Mouse (Mus musculus) lung, postnatal 0 days (tissue): ENCODE data around the gene Plxdc1. TPM values are rescaled to one million over a fixed set of nuclear protein-coding genes. Genes with fewer than 3 reads are reported as not detected.

Source experiments
- ATAC-seq: fragments of 200-750 bp; cut with Nextera tagmentation; 2 replicates; pipeline ENCODE4 v1.8.0; 2017; ENCODE audit warnings: moderate library complexity
- DNase-seq: peaks from one replicate; pipeline ENCODE4 v3.0.0-alpha.2; 2016; ENCODE audit warnings: low spot score
- H3K27ac ChIP-seq: fragments of 300-500 bp; sonication (generic); 2 replicates; pipeline ENCODE4 v1.5.1; 2014; ENCODE audit warnings: antibody characterized with exemption, mild to moderate bottlenecking, low read length, mixed read lengths
- H3K27me3 ChIP-seq: fragments of 300-500 bp; sonication (generic); replicated peaks from 2 replicates; pipeline ENCODE4 v1.6.1; 2014; ENCODE audit warnings: low read length, mixed read lengths; ENCODE audit not compliant: insufficient read depth
- H3K36me3 ChIP-seq: fragments of 300-500 bp; sonication (generic); 2 replicates; pipeline ENCODE4 v1.6.1; 2014; ENCODE audit warnings: low read length, mixed read lengths; ENCODE audit not compliant: insufficient read depth
- H3K4me1 ChIP-seq: fragments of 300-500 bp; sonication (generic); 2 replicates; pipeline ENCODE4 v1.6.1; 2014; ENCODE audit warnings: antibody characterized with exemption, low read depth, low read length, mixed read lengths; ENCODE audit not compliant: insufficient read depth
- H3K4me2 ChIP-seq: fragments of 300-500 bp; sonication (generic); replicated peaks from 2 replicates; pipeline ENCODE4 v1.6.1; 2014; ENCODE audit warnings: low read depth, mild to moderate bottlenecking, low read length, moderate library complexity, mixed read lengths
- H3K4me3 ChIP-seq: fragments of 300-500 bp; sonication (generic); 2 replicates; pipeline ENCODE4 v1.5.1; 2014; ENCODE audit warnings: low read depth, low read length
- H3K9ac ChIP-seq: fragments of 300-500 bp; sonication (generic); replicated peaks from 2 replicates; pipeline ENCODE4 v1.6.1; 2014; ENCODE audit warnings: low read depth, mild to moderate bottlenecking
- H3K9me3 ChIP-seq: fragments of 300-500 bp; sonication (generic); 2 replicates; pipeline ENCODE4 v1.6.1; 2016; ENCODE audit warnings: low read length, mixed read lengths
- CTCF ChIP-seq: IDR thresholded peaks from 2 replicates; pipeline ENCODE4 v1.5.1; 2016; ENCODE audit warnings: antibody characterized with exemption, mild to moderate bottlenecking
- EP300 ChIP-seq: IDR thresholded peaks from 2 replicates; pipeline ENCODE4 v1.6.1; 2016; ENCODE audit warnings: antibody characterized with exemption, mild to moderate bottlenecking, control low read depth
- WGBS: fragments of 180-500 bp; shearing (Covaris S2); extraction: QIAGEN DNeasy Blood & Tissue Kit; methylation state at CpG from one replicate; pipeline ENCODE4 v1.1.7; 2014; 5-methylcytosine and 5-hydroxymethylcytosine counted together
- polyA plus RNA-seq: library from polyadenylated mRNA; unstranded; fragments of >200 nt; fragmentation: Nextera tagmentation; extraction: Ambion mirVana; gene quantifications from 2 replicates; pipeline ENCODE4 v1.2.1, GENCODE M21; 2015

Gene Plxdc1
- polyA plus RNA-seq, 1 experiment from 2014 or later: 1.7 TPM

- Histone ChIP-seq H3K4me2 (no peak overlapping the region), H3K4me1 (no peaks in the 10 kb centered on the region), H3K4me3 (no peak overlapping the region), H3K27ac (no peak overlapping the region), H3K27me3 (no peaks in the 10 kb centered on the region), H3K9ac (no peak overlapping the region), H3K36me3 (no peaks in the 10 kb centered on the region), H3K9me3 (no peaks in the 10 kb centered on the region)
- DNase-seq (no peak), ATAC-seq (no peak)
- WGBS: 37% methylated on average over 11 of the region's 11 CpGs
- TF ChIP-seq EP300: no peak
- no peak for TF ChIP-seq CTCF
Observed at GRCm38 (mm10) chr11:98001351-98001824, 15.1 kb upstream of the Plxdc1 start.

GRCm38 (mm10) chr11:98000378-98001140 lies 14.3 kb upstream of the Plxdc1 start:
- DNase-seq (no peak), ATAC-seq (no peak)
- Histone ChIP-seq H3K27ac (no peak overlapping the region), H3K4me2 (no peak overlapping the region), H3K4me1 (no peaks in the 10 kb centered on the region), H3K36me3 (no peaks in the 10 kb centered on the region), H3K9me3 (no peaks in the 10 kb centered on the region), H3K9ac (no peak overlapping the region), H3K27me3 (no peaks in the 10 kb centered on the region), H3K4me3 (no peak overlapping the region)
- WGBS: 20% methylated on average over 7 of the region's 7 CpGs
- TF ChIP-seq CTCF (no peak), EP300 (no peak)

- no peak overlapping the region for H3K27ac ChIP-seq
- no peak for TF ChIP-seq EP300
- TF ChIP-seq CTCF: no peak
- peaks cover 8% of the 10 kb centered on the region for H3K4me1 ChIP-seq
- H3K9me3 ChIP-seq: no peaks in the 10 kb centered on the region
- ATAC-seq (no peak), DNase-seq (peak; percentile 6)
- H3K9ac ChIP-seq: no peak overlapping the region
- H3K4me3 ChIP-seq: no peak overlapping the region
- no peak overlapping the region for H3K4me2 ChIP-seq
- no peaks in the 10 kb centered on the region for H3K27me3 ChIP-seq
- 52% methylated on average over 5 of the region's 5 CpGs for WGBS
- no peaks in the 10 kb centered on the region for H3K36me3 ChIP-seq
Observed at GRCm38 (mm10) chr11:97999748-98000147, 13.5 kb upstream of the Plxdc1 start.

- H3K9ac ChIP-seq: no peak overlapping the region
- DNase-seq: peak; percentile 5
- peaks cover 8% of the 10 kb centered on the region for H3K4me1 ChIP-seq
- no peaks in the 10 kb centered on the region for H3K9me3 ChIP-seq
- H3K27me3 ChIP-seq: no peaks in the 10 kb centered on the region
- WGBS: 42% methylated on average over 7 of the region's 7 CpGs
- no peak overlapping the region for H3K27ac ChIP-seq
- H3K4me3 ChIP-seq: no peak overlapping the region
- no peak for ATAC-seq
- H3K36me3 ChIP-seq: no peaks in the 10 kb centered on the region
- no peak overlapping the region for H3K4me2 ChIP-seq
- TF ChIP-seq CTCF: no peak
- no peak for TF ChIP-seq EP300
Observed at GRCm38 (mm10) chr11:97998898-97999608, 12.8 kb upstream of the Plxdc1 start.

GRCm38 (mm10) chr11:97998074-97998793 lies 12.0 kb upstream of the Plxdc1 start:
- ATAC-seq: no peak
- H3K27me3 ChIP-seq: no peaks in the 10 kb centered on the region
- TF ChIP-seq EP300 (no peak), CTCF (no peak)

GRCm38 (mm10) chr11:97997387-97997960 lies 11.2 kb upstream of the Plxdc1 start:
- ATAC-seq: no peak
- Histone ChIP-seq H3K9ac (no peak overlapping the region), H3K27me3 (no peaks in the 10 kb centered on the region), H3K4me1 (peaks cover 8% of the 10 kb centered on the region), H3K27ac (no peak overlapping the region), H3K4me3 (no peak overlapping the region), H3K4me2 (no peak overlapping the region), H3K9me3 (no peaks in the 10 kb centered on the region), H3K36me3 (no peaks in the 10 kb centered on the region)
- WGBS: 60% methylated on average over 8 of the region's 8 CpGs
- TF ChIP-seq EP300 (no peak), CTCF (no peak)
- peak; percentile 16 for DNase-seq

More at GRCm38 (mm10) chr11:97998074-97998793, 12.0 kb upstream of the Plxdc1 start:
- peak; percentile 7 for DNase-seq
- no peak overlapping the region for H3K27ac ChIP-seq
- H3K9me3 ChIP-seq: no peaks in the 10 kb centered on the region
- WGBS: 71% methylated on average over 11 of the region's 11 CpGs
- no peak overlapping the region for H3K4me3 ChIP-seq
- peaks cover 8% of the 10 kb centered on the region for H3K4me1 ChIP-seq
- no peak overlapping the region for H3K4me2 ChIP-seq
- H3K9ac ChIP-seq: no peak overlapping the region
- H3K36me3 ChIP-seq: no peaks in the 10 kb centered on the region
